Mouse (Mus musculus): ENCODE results near the gene Smarca4. TPM values are rescaled to one million over a fixed set of nuclear protein-coding genes. Genes with fewer than 3 reads are reported as not detected.

Gene Smarca4
- polyA plus RNA-seq, 1 experiment from 2014 or later, result 183 TPM

DNA sequence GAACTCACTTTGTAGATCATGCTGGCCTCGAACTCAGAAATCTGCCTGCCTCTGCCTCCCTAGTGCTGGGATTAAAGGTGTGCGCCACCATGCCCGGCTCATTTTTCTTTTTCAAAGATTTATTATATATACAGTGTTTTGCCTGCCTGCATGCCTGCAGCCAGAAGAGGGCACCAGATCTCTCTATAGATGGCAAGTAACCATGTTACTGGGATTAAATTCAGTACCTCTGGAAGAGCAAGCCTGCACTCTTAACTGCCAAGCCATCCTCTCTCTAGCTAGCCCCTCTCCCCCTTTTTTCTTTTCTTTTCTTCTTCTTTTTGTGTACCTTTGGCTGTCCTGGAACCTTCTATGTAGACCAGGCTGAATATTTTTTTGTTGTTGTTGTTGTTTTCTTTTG lies 14.7 kb downstream of the Smarca4 start:
- H3K4me3 ChIP-seq (replicated peaks), result no peak overlapping the region
- H3K4me1 ChIP-seq (replicated peaks), result peaks cover 5% of the 10 kb centered on the region
- H3K27me3 ChIP-seq, result no peaks in the 10 kb centered on the region
- no peak; the same call in 1 of the 2 replicates for ATAC-seq
- H3K9ac ChIP-seq (replicated peaks), result no peak overlapping the region
- WGBS, result 83% methylated on average over 3 of the region's 3 CpGs
- no peak overlapping the region for H3K4me2 ChIP-seq (replicated peaks)
- no peaks in the 10 kb centered on the region for H3K9me3 ChIP-seq
- peaks cover 30% of the 10 kb centered on the region for H3K36me3 ChIP-seq
- H3K27ac ChIP-seq, result no peak overlapping the region

DNA sequence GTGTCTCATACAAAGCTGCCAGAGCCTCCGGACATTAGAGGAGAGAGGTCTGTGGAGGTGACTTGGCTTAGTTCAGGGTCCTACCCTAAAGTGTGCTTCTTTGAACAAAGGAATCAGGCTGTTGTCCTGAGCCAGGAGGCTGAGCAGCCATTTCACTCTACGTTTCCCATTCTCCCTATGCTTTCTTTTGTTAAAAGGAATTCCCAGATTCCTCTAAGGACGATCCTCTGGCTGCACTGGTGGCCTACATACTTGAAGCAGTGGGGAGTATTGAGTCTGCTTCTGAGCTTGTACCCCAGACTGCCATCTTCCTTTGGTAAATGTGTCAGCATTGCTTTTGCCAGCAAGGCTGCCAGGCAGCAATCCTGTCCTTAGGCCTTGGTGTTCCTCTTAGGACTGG lies 17.1 kb downstream of the Smarca4 start:
- WGBS, result 68% methylated on average over 3 of the region's 3 CpGs
- Histone ChIP-seq H3K4me1 (replicated peaks) (no peaks in the 10 kb centered on the region), H3K4me3 (replicated peaks) (no peak overlapping the region), H3K27ac (no peak overlapping the region), H3K9me3 (no peaks in the 10 kb centered on the region), H3K9ac (replicated peaks) (no peak overlapping the region), H3K4me2 (replicated peaks) (no peak overlapping the region), H3K36me3 (peaks cover 55% of the 10 kb centered on the region), H3K27me3 (no peaks in the 10 kb centered on the region)
- no peak for ATAC-seq

DNA sequence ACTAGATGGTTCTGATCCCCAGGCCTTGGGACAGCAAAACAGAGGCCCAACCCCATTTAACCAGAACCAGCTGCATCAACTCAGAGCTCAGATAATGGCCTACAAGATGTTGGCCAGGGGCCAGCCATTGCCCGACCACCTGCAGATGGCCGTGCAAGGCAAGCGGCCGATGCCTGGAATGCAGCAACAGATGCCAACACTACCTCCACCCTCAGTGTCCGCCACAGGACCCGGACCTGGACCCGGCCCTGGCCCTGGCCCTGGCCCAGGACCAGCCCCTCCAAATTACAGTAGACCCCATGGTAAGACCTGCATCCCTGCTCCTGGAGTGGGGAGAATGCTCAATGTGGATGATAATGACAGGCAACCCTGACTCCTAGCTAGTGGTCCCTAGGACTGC lies 19.7 kb downstream of the Smarca4 start:
- Histone ChIP-seq H3K36me3 (peaks cover 80% of the 10 kb centered on the region), H3K4me3 (replicated peaks) (no peak overlapping the region), H3K27ac (no peak overlapping the region), H3K9ac (replicated peaks) (no peak overlapping the region), H3K9me3 (no peaks in the 10 kb centered on the region), H3K4me2 (replicated peaks) (no peak overlapping the region), H3K4me1 (replicated peaks) (no peaks in the 10 kb centered on the region), H3K27me3 (no peaks in the 10 kb centered on the region)
- 78% methylated on average over 7 of the region's 7 CpGs for WGBS
- ATAC-seq, result no peak

DNA sequence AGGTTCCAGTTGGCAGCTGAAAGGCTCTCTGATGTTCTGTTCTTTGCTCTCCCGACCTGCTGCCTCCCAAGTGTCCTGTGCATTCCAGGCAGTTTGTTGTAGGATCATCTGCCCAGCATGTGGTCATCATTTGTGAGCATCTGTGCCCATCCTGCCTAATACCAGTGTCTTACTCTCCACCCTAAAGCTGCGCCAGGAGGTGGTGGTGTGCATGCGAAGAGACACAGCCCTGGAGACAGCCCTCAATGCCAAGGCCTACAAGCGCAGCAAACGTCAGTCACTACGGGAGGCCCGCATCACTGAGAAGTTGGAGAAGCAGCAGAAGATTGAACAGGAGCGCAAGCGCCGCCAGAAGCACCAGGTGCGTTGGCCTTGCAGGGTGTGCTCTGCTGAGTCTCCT lies 23.1 kb downstream of the Smarca4 start:
- no peak for ATAC-seq
- Histone ChIP-seq H3K4me3 (replicated peaks) (no peak overlapping the region), H3K27ac (no peak overlapping the region), H3K36me3 (peaks cover 100% of the 10 kb centered on the region), H3K9me3 (no peaks in the 10 kb centered on the region), H3K27me3 (no peaks in the 10 kb centered on the region), H3K4me1 (replicated peaks) (no peaks in the 10 kb centered on the region), H3K9ac (replicated peaks) (no peak overlapping the region), H3K4me2 (replicated peaks) (no peak overlapping the region)
- WGBS, result 94% methylated on average over 11 of the region's 11 CpGs

DNA sequence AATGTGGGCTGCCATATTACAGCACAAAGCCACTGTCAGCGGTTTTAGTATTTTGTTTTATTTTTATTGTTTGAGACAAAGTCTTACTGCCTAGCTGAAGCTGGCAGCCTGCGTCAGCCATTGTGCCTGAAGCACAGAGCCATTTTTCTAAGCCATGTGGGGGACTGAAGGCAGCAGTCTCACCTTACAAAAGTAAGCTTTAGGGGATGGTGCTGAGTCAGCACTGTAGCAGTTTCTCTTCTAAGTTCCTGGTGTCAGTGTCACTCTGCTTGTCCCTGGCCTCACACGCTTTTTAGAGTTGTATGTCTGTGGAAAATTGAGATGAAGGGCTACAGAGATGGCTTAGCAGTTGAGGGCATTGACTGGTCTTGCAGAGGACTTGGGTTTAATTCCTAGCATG lies 30.4 kb downstream of the Smarca4 start:
- Histone ChIP-seq H3K27ac (no peak overlapping the region), H3K4me1 (replicated peaks) (no peaks in the 10 kb centered on the region), H3K4me2 (replicated peaks) (no peak overlapping the region), H3K36me3 (peaks cover 91% of the 10 kb centered on the region), H3K9ac (replicated peaks) (no peak overlapping the region), H3K4me3 (replicated peaks) (no peak overlapping the region), H3K9me3 (no peaks in the 10 kb centered on the region), H3K27me3 (no peaks in the 10 kb centered on the region)
- 96% methylated on average over 3 of the region's 3 CpGs for WGBS
- no peak for ATAC-seq

DNA sequence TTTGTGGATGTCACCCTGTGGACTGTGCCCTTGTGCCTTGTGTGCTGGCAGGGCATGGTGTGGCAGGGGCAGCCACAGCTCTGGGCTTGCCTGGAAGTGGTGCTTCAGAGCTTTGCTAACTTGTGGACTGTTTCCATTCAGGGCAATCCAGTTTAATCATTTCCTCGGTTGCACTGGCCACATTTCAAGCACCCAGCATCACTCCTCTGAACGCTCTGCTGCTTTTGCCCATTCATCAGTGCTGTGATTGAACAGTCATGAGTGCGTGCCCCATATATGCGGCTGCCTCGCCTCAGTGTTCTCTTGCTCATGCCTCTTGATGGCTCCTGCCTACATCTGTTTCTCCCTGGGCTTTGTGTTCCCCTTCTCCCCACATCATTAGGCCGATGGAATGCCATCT lies 31.8 kb downstream of the Smarca4 start:
- H3K27ac ChIP-seq, result no peak overlapping the region
- WGBS, result 93% methylated on average over 6 of the region's 6 CpGs
- ATAC-seq, result no peak
- no peak overlapping the region for H3K9ac ChIP-seq (replicated peaks)
- H3K9me3 ChIP-seq, result no peaks in the 10 kb centered on the region
- no peaks in the 10 kb centered on the region for H3K4me1 ChIP-seq (replicated peaks)
- peaks cover 83% of the 10 kb centered on the region for H3K36me3 ChIP-seq
- H3K4me2 ChIP-seq (replicated peaks), result no peak overlapping the region
- H3K27me3 ChIP-seq, result no peaks in the 10 kb centered on the region
- no peak overlapping the region for H3K4me3 ChIP-seq (replicated peaks)

DNA sequence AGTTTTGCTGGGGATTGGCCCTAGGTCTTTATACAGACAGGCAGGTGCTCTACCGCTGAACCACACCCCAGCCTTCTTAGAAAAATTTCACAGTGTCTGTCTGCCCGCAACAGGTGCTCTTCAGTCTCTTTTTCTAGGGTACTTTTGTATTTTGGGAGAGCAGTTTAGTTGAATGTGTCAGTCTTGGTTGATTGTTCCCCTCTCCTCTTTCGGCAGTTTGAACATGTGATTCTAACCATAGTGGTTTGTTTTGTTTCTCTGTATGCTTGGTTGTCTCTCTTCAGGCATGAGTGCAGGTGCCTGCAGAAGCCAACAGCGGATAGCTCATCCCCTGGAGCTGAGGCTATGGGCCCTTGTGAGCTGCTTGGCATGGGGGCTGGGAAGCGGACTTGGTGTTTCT lies 36.3 kb downstream of the Smarca4 start:
- H3K36me3 ChIP-seq, result peaks cover 84% of the 10 kb centered on the region
- H3K4me2 ChIP-seq (replicated peaks), result no peak overlapping the region
- WGBS, result 95% methylated on average over 5 of the region's 5 CpGs
- no peak overlapping the region for H3K9ac ChIP-seq (replicated peaks)
- no peak overlapping the region for H3K4me3 ChIP-seq (replicated peaks)
- no peak for ATAC-seq
- no peak overlapping the region for H3K27ac ChIP-seq
- no peaks in the 10 kb centered on the region for H3K27me3 ChIP-seq
- H3K4me1 ChIP-seq (replicated peaks), result no peaks in the 10 kb centered on the region
- no peaks in the 10 kb centered on the region for H3K9me3 ChIP-seq

DNA sequence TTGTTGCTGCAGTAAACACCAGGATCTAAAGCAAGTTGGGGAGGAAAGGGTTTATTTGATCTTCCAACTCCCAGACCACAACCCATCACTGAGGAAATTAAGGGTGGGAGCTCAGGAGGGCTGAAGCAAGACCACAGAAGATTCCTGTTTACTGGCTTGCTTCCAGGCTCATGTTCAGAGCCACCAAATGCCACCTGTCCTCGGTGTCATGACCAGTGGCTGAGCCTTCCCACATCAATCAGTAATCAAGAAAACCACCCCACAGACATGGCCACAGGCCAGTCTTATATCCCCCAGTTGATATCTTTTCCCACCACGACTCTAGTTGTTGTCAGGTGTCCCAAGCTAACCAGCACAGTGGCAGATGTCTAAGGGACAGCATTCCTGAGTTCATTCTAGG lies 37.3 kb downstream of the Smarca4 start:
- H3K27ac ChIP-seq, result no peak overlapping the region
- no peak overlapping the region for H3K4me2 ChIP-seq (replicated peaks)
- H3K9me3 ChIP-seq, result no peaks in the 10 kb centered on the region
- no peaks in the 10 kb centered on the region for H3K27me3 ChIP-seq
- H3K36me3 ChIP-seq, result peaks cover 82% of the 10 kb centered on the region
- 85% methylated on average over 2 of the region's 2 CpGs for WGBS
- H3K9ac ChIP-seq (replicated peaks), result no peak overlapping the region
- no peak overlapping the region for H3K4me3 ChIP-seq (replicated peaks)
- no peaks in the 10 kb centered on the region for H3K4me1 ChIP-seq (replicated peaks)
- ATAC-seq, result no peak

DNA sequence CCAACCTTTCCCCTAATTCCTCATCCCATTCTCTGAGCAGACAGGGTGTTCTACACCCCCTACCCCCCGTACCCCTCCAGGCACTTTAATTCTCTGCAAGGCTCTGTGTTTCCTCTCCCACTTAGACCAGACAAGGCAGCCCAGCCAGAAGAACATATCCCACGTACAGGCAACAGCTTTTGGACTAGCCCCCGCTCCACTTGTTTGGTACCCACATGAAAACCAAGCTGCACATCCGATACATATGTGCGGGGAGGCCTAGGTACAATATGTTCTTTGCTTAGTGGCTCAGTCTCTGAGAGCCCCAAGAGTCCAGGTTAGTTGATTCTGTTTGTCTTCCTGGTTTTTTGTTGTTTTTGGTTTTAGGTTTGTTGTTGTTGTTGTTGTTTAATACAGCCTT lies 46.1 kb downstream of the Smarca4 start:
- no peaks in the 10 kb centered on the region for H3K27me3 ChIP-seq
- H3K9ac ChIP-seq (replicated peaks), result no peak overlapping the region
- no peak overlapping the region for H3K27ac ChIP-seq
- H3K4me3 ChIP-seq (replicated peaks), result no peak overlapping the region
- no peaks in the 10 kb centered on the region for H3K9me3 ChIP-seq
- ATAC-seq, result no peak
- no peak overlapping the region for H3K4me2 ChIP-seq (replicated peaks)
- H3K36me3 ChIP-seq, result peaks cover 98% of the 10 kb centered on the region
- H3K4me1 ChIP-seq (replicated peaks), result no peaks in the 10 kb centered on the region
- WGBS, result 95% methylated on average over 5 of the region's 5 CpGs

DNA sequence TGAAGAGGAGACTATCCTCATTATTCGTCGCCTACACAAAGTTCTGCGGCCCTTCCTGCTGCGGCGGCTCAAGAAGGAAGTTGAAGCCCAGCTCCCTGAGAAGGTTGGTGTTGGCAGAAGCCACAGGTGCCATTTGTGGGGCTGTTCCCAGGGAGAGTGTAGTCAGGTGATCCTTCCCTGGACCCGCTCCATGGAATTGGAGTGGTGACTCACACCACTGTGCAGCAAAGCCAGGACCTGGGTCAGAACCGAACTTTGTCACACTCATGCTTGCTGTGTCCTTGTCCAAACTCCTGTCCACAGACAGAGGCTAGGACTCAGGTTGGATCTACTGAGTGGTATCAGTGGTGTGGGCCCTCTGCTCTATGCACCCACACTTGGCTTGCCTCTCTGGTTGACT lies 53.0 kb downstream of the Smarca4 start:
- Histone ChIP-seq H3K9me3 (no peaks in the 10 kb centered on the region), H3K4me3 (replicated peaks) (no peak overlapping the region), H3K4me2 (replicated peaks) (no peak overlapping the region), H3K27me3 (no peaks in the 10 kb centered on the region), H3K9ac (replicated peaks) (no peak overlapping the region), H3K27ac (no peak overlapping the region), H3K4me1 (replicated peaks) (no peaks in the 10 kb centered on the region), H3K36me3 (peaks cover 100% of the 10 kb centered on the region)
- ATAC-seq, result no peak
- WGBS, result 95% methylated on average over 7 of the region's 7 CpGs

DNA sequence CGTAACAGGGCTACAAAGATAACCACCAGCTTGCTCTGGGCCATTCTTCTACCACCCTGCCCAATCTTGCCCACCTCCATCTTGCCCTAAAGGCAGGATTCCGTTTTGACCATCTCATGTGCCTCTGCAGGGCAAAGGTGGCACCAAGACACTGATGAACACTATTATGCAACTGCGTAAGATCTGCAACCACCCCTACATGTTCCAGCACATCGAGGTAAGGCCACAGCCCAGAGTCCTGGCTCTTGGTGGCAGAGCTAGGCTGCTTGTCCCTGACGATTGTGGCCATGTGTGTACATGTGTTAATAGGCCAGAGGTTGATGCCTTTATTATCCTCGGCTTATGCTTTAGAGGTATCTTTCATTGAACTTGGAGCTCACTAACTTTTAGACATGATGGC lies 54.4 kb downstream of the Smarca4 start:
- no peak overlapping the region for H3K9ac ChIP-seq (replicated peaks)
- H3K4me2 ChIP-seq (replicated peaks), result no peak overlapping the region
- no peak overlapping the region for H3K27ac ChIP-seq
- no peaks in the 10 kb centered on the region for H3K4me1 ChIP-seq (replicated peaks)
- no peak for ATAC-seq
- H3K36me3 ChIP-seq, result peaks cover 100% of the 10 kb centered on the region
- 92% methylated on average over 6 of the region's 6 CpGs for WGBS
- H3K27me3 ChIP-seq, result no peaks in the 10 kb centered on the region
- H3K9me3 ChIP-seq, result no peaks in the 10 kb centered on the region
- H3K4me3 ChIP-seq (replicated peaks), result no peak overlapping the region

DNA sequence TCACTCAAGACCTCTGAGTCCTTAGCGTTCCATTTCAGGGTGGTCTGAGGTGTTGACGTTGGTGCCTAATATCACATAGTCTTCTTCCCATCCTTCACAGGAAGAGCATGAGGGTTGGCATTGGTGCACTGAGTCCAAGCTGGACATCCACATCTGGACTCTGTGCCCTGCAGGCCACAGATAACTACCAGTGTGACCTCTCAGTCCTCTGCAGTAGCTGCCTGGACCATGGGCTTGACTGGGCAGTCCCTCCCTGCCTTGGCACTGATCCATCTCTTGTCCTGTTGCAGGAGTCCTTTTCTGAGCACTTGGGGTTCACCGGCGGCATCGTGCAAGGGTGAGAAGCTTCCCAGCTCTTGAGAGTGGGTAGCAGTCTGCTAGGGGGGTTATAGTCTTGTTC lies 55.8 kb downstream of the Smarca4 start:
- Histone ChIP-seq H3K4me2 (replicated peaks) (no peak overlapping the region), H3K4me1 (replicated peaks) (no peaks in the 10 kb centered on the region), H3K27ac (no peak overlapping the region), H3K9me3 (no peaks in the 10 kb centered on the region), H3K36me3 (peaks cover 100% of the 10 kb centered on the region), H3K9ac (replicated peaks) (no peak overlapping the region), H3K27me3 (no peaks in the 10 kb centered on the region), H3K4me3 (replicated peaks) (no peak overlapping the region)
- no peak for ATAC-seq
- 97% methylated on average over 5 of the region's 5 CpGs for WGBS

DNA sequence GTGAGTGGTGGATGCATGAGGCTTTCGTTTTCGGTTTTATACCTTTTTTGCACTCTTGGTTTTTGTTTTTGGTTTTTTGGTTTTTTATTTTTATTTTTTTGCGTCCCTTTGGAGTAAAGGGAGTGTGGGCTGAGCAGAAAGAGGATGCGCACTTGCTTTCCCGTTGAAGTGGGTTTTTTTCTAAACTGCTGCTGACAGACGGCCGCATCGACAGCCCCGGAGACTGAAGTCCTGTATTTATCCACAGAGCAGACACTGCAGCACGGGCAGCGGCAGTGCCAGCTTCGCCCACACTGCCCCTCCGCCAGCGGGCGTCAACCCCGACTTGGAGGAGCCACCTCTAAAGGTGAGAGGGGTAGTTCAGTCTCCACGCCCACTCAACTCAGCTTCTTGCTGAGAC lies 61.7 kb downstream of the Smarca4 start:
- no peaks in the 10 kb centered on the region for H3K4me1 ChIP-seq (replicated peaks)
- H3K4me2 ChIP-seq (replicated peaks), result no peak overlapping the region
- no peak overlapping the region for H3K4me3 ChIP-seq (replicated peaks)
- no peaks in the 10 kb centered on the region for H3K9me3 ChIP-seq
- ATAC-seq, result no peak
- 96% methylated on average over 17 of the region's 17 CpGs for WGBS
- H3K36me3 ChIP-seq, result peaks cover 97% of the 10 kb centered on the region
- H3K27ac ChIP-seq, result no peak overlapping the region
- no peaks in the 10 kb centered on the region for H3K27me3 ChIP-seq
- no peak overlapping the region for H3K9ac ChIP-seq (replicated peaks)
